Mouse (Mus musculus) liver, embryonic 14.5 days (tissue): ENCODE measurements around the gene Pwwp2b. TPM values are rescaled to one million over a fixed set of nuclear protein-coding genes. Genes with fewer than 3 reads are reported as not detected.

ENCODE experiments used
- ATAC-seq: fragments of 200-750 bp; cut with Nextera tagmentation; 2 replicates; pipeline ENCODE4 v1.8.0; 2017; ENCODE audit warnings: moderate number of reproducible peaks, mild to moderate bottlenecking, moderate library complexity; ENCODE audit not compliant: insufficient read depth
- DNase-seq, 3 experiments: peaks; one replicate each; pipeline ENCODE4 v3.0.0-alpha.2; 2012 to 2013; ENCODE audit warnings: low read depth in 3 of 3, low spot score in 3 of 3
- H3K27ac ChIP-seq: fragments of 300-500 bp; sonication (generic); 2 replicates; pipeline ENCODE4 v1.5.1; 2014; ENCODE audit warnings: moderate library complexity, mild to moderate bottlenecking, control low read depth, inconsistent platforms
- H3K27me3 ChIP-seq: fragments of 300-500 bp; sonication (generic); 2 replicates; pipeline ENCODE4 v1.6.1; 2014; ENCODE audit warnings: mild to moderate bottlenecking, low read length, moderate library complexity; ENCODE audit not compliant: control insufficient read depth, insufficient read depth
- H3K36me3 ChIP-seq: fragments of 300-500 bp; sonication (generic); replicated peaks from 2 replicates; pipeline ENCODE4 v1.6.1; 2014; ENCODE audit warnings: low read depth; ENCODE audit not compliant: control insufficient read depth, insufficient read depth
- H3K4me1 ChIP-seq, 2 experiments: fragments of 200-500 bp in 1 of 2; fragments of 300-500 bp in 1 of 2; sonication (generic) in 1 of 2; replicated peaks; 2 replicates each; pipeline ENCODE4 v1.6.1; 2012 to 2014; ENCODE audit warnings: antibody characterized with exemption in 1 of 2, inconsistent platforms in 1 of 2, low read length in 1 of 2; ENCODE audit not compliant: control insufficient read depth in 2 of 2, insufficient read depth in 2 of 2
- H3K4me2 ChIP-seq: fragments of 300-500 bp; sonication (generic); 2 replicates; pipeline ENCODE4 v1.6.1; 2014; ENCODE audit warnings: low read depth, mild to moderate bottlenecking, control low read depth, moderate library complexity
- H3K4me3 ChIP-seq, 2 experiments: fragments of 200-500 bp in 1 of 2; fragments of 300-500 bp in 1 of 2; sonication (generic) in 1 of 2; 2 replicates each; pipeline ENCODE4 v1.5.1; 2012 to 2014; ENCODE audit warnings: low read depth in 2 of 2, low read length in 2 of 2, mild to moderate bottlenecking in 2 of 2, control low read depth in 1 of 2, inconsistent platforms in 1 of 2, moderate library complexity in 1 of 2; ENCODE audit not compliant: insufficient read depth in 1 of 2
- H3K9ac ChIP-seq: fragments of 300-500 bp; sonication (generic); replicated peaks from 2 replicates; pipeline ENCODE4 v1.6.1; 2014; ENCODE audit warnings: mild to moderate bottlenecking, control low read depth, moderate library complexity
- H3K9me3 ChIP-seq: fragments of 300-500 bp; sonication (generic); 2 replicates; pipeline ENCODE4 v1.6.1; 2016; ENCODE audit warnings: low read length, mixed read lengths; ENCODE audit not compliant: control insufficient read depth
- CTCF ChIP-seq: IDR thresholded peaks from 2 replicates; pipeline ENCODE4 v1.5.1; 2016; ENCODE audit warnings: antibody characterized with exemption, low read depth, control low read depth
- EP300 ChIP-seq: IDR thresholded peaks from 2 replicates; pipeline ENCODE4 v1.6.1; 2016; ENCODE audit warnings: antibody characterized with exemption, low read depth
- WGBS: fragments of 180-500 bp; shearing (Covaris S2); extraction: QIAGEN DNeasy Blood & Tissue Kit; methylation state at CpG from one replicate; pipeline ENCODE4 v1.1.7; 2014; ENCODE audit not compliant: insufficient replicate concordance; 5-methylcytosine and 5-hydroxymethylcytosine counted together
- polyA plus RNA-seq, 2 experiments: library from polyadenylated mRNA; depleted of rRNA in 1 of 2; stranded (reverse) in 1 of 2; unstranded in 1 of 2; fragments of >200 nt; fragmentation: Nextera tagmentation in 1 of 2; extraction: Ambion mirVana in 1 of 2; gene quantifications; 2 replicates each; pipeline versions ENCODE4 v1.2.1 to v1.2.3; 2012 to 2014

The Pwwp2b gene
- polyA plus RNA-seq, 2 experiments, result 1.0 to 1.3 TPM

DNA sequence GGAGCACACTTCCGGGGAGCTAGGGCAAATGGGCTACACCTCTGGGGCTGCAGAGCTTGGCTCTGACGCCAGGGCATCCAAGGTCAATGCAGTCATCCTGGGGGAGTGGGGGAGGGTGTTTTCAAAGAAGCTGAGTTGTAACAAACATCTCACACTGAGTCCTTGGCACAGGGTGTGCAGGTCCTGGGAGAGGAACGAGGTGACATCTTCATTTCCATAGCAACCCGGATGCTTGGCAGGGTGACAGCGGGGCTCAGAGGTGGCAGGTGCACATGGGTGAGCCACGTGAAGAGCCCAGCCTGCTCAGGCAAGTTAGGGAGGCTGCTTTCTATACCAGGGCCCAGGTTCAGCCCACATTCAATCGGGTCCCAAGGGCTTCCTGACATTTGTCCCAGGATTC lies 52.1 kb downstream of the Pwwp2b start:
- no peaks in the 10 kb centered on the region for H3K27me3 ChIP-seq
- H3K4me1 ChIP-seq, result peaks cover 0 to 2% of the 10 kb centered on the region in 2 experiments; a peak in 2 of 4 replicates
- no peak overlapping the region for H3K9ac ChIP-seq
- no peak for DNase-seq
- no peak for ATAC-seq
- no peak overlapping the region for H3K27ac ChIP-seq
- no peaks in the 10 kb centered on the region for H3K36me3 ChIP-seq
- WGBS, result 49% methylated on average over 7 of the region's 7 CpGs
- TF ChIP-seq CTCF, result no peak
- no peak for TF ChIP-seq EP300
- no peak overlapping the region for H3K4me2 ChIP-seq
- no peaks in the 10 kb centered on the region for H3K9me3 ChIP-seq
- H3K4me3 ChIP-seq, result no peak overlapping the region

GRCm38 (mm10) chr7:139301505-139301904 lies 53.2 kb downstream of the Pwwp2b start:
- Histone ChIP-seq H3K4me1 (no peaks in the 10 kb centered on the region), H3K36me3 (no peaks in the 10 kb centered on the region), H3K9ac (no peak overlapping the region), H3K27me3 (no peaks in the 10 kb centered on the region), H3K27ac (no peak overlapping the region), H3K4me2 (no peak overlapping the region), H3K9me3 (no peaks in the 10 kb centered on the region), H3K4me3 (no peak overlapping the region)
- 27% methylated on average over 8 of the region's 8 CpGs for WGBS
- ATAC-seq (no peak), DNase-seq (no peak)
- TF ChIP-seq CTCF, result no peak
- TF ChIP-seq EP300, result no peak

- H3K36me3 ChIP-seq, result no peaks in the 10 kb centered on the region
- no peaks in the 10 kb centered on the region for H3K27me3 ChIP-seq
- H3K9me3 ChIP-seq, result no peaks in the 10 kb centered on the region
- no peak overlapping the region for H3K9ac ChIP-seq
- H3K4me1 ChIP-seq, result no peaks in the 10 kb centered on the region
- ATAC-seq (no peak), DNase-seq (no peak)
- 59% methylated on average over 5 of the region's 5 CpGs for WGBS
- TF ChIP-seq CTCF, result no peak
- TF ChIP-seq EP300, result no peak
- no peak overlapping the region for H3K27ac ChIP-seq
- no peak overlapping the region for H3K4me3 ChIP-seq
- no peak overlapping the region for H3K4me2 ChIP-seq
Measured at GRCm38 (mm10) chr7:139302314-139302713, 54.0 kb downstream of the Pwwp2b start.

DNA sequence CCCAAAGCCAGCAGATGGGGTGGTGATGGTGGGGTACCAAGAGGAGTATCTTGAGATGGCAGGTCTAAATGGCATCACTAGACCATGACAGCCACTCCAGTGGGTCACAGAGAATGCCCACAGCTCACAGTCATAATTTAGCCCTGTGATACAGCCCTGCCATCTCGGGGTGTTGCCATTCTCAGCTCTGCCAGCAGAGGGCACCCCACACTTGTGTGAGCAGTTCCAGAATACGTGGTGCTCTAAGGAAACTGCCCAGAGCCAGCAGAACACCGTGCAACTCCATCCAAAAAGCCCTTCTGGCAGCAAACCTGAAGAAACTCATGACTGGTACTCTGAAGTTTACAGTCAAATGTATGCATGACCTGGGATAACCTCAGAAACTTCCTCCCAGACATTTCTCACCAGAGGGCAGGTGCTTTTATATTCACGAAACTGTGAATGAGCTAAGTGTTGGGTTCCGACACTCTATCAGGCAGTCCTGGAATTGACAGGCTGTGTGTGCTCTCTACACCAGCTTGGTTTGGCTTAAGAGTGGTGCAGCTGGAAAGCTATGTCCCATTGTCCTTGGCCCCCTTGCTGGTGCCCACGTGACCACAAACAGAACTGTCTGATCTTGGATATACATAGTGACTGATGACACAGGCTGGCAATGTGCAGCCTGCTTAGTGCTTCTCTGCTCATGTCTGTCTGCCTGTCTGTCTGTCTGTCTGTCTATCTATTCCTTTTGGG lies 55.2 kb downstream of the Pwwp2b start:
- no peaks in the 10 kb centered on the region for H3K36me3 ChIP-seq
- peak; percentile 47; the same call in 1 of the 2 replicates for ATAC-seq
- H3K4me2 ChIP-seq, result no peak overlapping the region
- no peaks in the 10 kb centered on the region for H3K9me3 ChIP-seq
- no peak overlapping the region for H3K9ac ChIP-seq
- H3K27ac ChIP-seq, result no peak overlapping the region
- WGBS, result 29% methylated on average over 6 of the region's 6 CpGs
- H3K27me3 ChIP-seq, result no peaks in the 10 kb centered on the region
- H3K4me1 ChIP-seq, result no peaks in the 10 kb centered on the region
- no peak overlapping the region for H3K4me3 ChIP-seq
- peak; percentile 94 for TF ChIP-seq CTCF
- no peak for TF ChIP-seq EP300
- peak; percentile 19 to 32 (median 26) for DNase-seq

DNA sequence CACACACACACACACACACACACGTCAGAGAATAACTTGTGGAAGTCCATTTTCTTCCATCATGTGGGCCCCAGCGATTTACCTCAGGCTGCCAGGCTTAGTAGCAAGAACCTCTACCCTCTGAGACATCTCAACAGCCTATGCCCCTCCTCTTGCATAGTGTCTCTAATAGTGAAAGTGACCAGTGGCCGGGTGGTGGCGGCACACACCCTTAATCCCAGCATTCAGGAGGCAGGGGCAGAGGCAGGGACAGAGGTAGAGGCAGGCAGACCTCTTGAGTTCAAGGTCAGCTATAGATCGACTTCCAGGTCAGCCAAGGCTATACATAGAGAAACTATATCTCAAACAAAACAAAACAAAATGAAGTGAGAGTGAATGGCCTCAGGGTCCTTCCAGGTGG lies 56.0 kb downstream of the Pwwp2b start:
- H3K27ac ChIP-seq, result no peak overlapping the region
- DNase-seq (no peak), ATAC-seq (no peak)
- WGBS, result 12% methylated on average over 5 of the region's 5 CpGs
- no peak overlapping the region for H3K9ac ChIP-seq
- no peaks in the 10 kb centered on the region for H3K9me3 ChIP-seq
- TF ChIP-seq CTCF (peak; percentile 30), EP300 (no peak)
- no peaks in the 10 kb centered on the region for H3K36me3 ChIP-seq
- H3K27me3 ChIP-seq, result no peaks in the 10 kb centered on the region
- no peak overlapping the region for H3K4me3 ChIP-seq
- H3K4me2 ChIP-seq, result no peak overlapping the region
- no peaks in the 10 kb centered on the region for H3K4me1 ChIP-seq
